Mouse (Mus musculus) spleen, adult 18-20 months (tissue): ENCODE measurements around the gene Mnx1.
"Not testable (repeated sequence)": the region's sequence is repeated elsewhere in the genome, so short reads cannot be mapped to it uniquely, and the experiment has no call there.

ENCODE experiments used
- DNase-seq, 2 experiments: peaks; one replicate each; pipeline ENCODE4 v3.0.0; 2022; ENCODE audit warnings: mixed read lengths in 2 of 2

Gene Mnx1

DNA sequence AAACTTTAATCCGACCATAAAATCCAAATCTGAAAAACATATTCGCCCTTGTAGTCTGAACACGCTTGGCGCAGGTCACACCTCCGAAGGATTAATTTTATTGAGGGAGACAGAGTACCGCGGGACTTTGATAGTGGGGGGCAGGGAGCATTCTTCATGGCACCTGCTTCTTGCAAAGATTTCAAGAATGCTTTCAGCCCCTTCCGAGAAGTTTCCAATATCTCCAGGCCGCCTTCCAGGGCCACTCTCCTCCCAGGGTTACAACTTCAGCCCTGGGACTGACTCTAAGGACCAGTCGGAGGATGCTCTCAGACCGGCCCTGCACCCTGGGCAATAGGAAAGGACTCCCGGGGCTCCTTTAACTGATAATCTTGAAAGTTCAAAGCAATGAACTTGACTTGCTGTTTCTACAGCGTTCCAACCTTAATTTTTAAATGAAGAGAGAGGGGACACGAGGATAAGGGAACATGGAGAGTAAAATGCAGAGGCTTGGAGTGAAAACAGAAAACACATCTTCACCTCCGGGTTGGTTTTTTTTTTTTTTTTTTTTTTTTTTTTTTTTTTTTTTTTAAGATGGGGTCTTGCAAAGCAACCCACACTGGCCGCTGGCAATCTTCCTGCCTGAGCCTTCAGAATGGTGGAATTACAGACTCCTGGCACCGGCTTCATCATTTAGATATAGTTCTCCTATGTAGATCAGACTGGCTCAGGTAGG, 9.8 kb downstream of the Mnx1 start:
- DNase-seq: no peak

DNA sequence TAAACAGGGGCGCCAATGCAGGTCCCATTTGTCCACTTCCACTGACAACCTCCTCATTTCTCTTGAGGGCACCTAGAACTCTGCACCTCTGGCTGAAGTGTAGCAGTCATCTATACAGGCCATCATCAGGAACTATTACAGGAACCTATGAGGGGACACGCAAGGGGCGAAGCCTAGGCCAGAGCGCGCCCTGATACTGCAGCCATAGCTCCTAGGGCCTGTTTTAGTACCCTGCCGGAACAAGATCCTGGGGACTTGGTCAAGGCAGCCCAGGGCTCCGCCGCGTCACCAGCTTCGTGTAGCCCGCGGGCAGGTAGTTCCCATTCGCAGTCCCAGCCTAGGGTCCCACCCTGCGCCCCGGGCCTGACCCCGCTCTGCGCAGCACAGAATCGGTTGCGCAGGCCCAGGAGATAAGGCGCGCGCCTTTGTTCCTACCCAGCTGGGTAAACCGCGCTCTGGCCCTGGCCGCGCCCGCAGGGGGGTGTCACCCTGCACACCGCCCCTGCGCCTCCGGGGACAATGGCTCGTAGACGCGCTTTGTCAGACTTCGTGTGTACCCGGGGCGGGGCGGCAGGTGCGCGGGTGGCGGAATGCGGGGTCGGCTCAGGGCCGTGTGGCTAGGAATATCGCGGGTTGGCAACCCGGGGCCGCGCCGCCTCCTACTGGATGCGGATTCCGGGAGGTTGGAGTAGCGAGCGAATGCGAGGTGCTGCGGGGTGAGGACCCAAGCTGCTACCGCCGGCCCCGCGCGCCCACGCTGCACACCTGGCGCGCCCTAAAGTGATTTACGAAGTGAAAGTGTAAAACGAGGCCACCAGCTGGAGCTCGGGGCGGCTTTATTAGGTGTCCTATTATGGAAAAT, 10.6 kb downstream of the Mnx1 start:
- no peak for DNase-seq

- DNase-seq: no peak
Measured at GRCm38 (mm10) chr5:29462943-29463686, 15.2 kb downstream of the Mnx1 start.

DNA sequence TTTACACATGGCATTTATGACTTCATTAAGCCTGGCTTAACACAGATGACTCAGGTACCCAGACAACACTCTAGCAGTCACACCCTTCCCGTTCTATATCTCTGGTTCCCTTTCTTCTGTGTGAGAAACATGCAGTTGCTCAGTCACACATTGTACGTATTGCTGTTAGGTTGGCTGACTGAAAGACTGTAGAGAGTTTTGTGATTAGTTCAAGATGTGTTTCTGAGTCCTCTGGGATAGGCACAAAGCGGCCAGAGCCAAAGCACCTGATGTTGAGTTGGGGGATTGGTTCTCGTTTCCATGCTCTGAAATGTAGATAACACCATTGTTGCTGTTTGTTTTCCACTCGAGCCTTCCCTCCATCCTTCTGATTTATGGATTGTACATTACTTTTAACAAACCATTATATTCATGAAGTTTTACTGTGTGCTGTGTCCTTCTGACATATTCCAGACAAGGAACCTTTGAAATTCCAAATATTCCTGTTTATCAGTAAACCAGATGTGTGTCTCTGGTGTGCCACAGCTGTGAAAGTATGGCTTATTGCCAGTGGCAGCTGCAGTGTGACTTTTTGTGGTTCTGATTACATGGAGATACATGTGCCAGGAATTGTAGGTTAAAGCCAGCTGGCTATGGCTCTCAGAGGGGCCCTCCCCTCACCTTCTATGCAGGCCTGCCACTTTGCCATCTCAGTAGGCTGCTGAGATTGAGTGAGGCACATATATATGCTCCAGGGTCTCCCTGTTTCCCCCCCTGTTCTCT, 21.2 kb downstream of the Mnx1 start:
- DNase-seq: no peak

DNA sequence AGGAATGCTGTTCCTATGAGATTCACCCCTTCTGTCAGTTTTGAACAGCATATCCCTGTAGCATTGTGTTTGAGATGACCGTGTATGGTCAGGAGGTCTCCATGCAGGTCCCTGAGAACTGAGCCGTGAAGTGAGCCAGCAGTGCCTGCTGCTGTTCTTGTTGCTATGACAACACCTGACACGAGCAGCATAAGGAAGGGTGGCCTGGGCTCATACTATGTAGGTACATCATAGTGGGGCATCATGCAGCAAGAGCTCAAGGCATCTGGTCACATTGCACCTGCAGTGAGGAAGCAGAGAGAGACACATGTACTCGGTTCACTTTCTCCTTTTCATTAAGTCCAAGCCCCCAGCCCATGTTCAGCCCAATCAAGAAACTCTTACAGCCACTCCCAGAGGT, 25.9 kb downstream of the Mnx1 start:
- no peak for DNase-seq

- no peak for DNase-seq
Measured at GRCm38 (mm10) chr5:29445275-29445674, 33.0 kb downstream of the Mnx1 start.

GRCm38 (mm10) chr5:29436728-29437127, 41.5 kb downstream of the Mnx1 start:
- not testable (repeated sequence) for DNase-seq

DNA sequence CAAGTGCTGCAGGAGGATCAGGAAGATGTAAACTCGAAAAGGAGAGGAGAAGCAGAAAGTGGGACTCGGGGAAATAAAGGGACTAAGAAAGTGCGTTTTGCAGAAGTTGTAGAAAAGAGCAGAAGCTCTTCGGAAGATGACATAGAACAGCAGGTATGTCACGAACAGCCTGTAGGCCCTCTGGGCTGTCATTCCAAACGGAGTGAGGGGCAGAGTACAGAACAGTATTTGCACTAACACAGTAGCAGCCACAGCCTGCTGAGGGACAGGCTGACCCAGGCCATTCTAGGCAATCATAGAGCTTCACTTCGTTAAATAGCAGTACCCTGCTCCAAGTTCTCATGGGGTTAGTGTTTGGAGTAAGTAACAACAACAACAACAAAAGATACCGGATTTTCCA, 42.8 kb downstream of the Mnx1 start:
- no peak for DNase-seq

GRCm38 (mm10) chr5:29434872-29435358, 43.4 kb downstream of the Mnx1 start:
- DNase-seq: no peak

- DNase-seq: peak; percentile 78 to 87
Measured at GRCm38 (mm10) chr5:29434228-29434871, 43.9 kb downstream of the Mnx1 start, which contains the start of gene Nom1. Nom1 (plus strand) TSS chr5:29434664.

DNA sequence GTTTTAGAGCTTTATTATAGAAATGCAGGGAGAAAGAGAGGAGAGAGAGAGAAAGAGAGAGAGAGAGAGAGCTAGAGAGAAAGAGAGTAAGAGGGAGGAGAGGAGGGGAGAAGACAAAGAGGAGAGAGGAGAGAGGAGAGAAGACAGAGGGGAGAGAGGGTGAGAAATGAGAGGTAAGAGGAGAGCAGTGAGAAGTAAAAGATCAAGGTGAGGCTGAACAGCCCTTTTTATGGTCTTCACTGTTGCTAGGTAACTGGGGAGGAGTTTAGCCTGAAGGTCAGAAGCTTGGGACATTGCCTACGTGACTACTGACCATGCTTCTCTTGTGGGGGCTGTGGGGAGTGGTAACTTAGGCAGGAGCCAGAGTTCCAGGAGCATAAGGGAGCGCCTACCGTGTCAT, 54.9 kb downstream of the Mnx1 start:
- DNase-seq: not testable (repeated sequence)
